Mouse (Mus musculus) lung, adult 18-20 months (tissue): ENCODE data around the gene Map3k14.

Source experiments
- DNase-seq, 2 experiments: peaks; one replicate each; pipeline ENCODE4 v3.0.0; 2022; ENCODE audit warnings: mixed read lengths in 2 of 2

Map3k14 gene

GRCm38 (mm10) chr11:103174411-103174832, 92.8 kb downstream of the Map3k14 start:
- no peak for DNase-seq

- no peak for DNase-seq
Observed at GRCm38 (mm10) chr11:103173771-103174344, 93.4 kb downstream of the Map3k14 start.

GRCm38 (mm10) chr11:103173041-103173770, 94.1 kb downstream of the Map3k14 start:
- no peak for DNase-seq

DNA sequence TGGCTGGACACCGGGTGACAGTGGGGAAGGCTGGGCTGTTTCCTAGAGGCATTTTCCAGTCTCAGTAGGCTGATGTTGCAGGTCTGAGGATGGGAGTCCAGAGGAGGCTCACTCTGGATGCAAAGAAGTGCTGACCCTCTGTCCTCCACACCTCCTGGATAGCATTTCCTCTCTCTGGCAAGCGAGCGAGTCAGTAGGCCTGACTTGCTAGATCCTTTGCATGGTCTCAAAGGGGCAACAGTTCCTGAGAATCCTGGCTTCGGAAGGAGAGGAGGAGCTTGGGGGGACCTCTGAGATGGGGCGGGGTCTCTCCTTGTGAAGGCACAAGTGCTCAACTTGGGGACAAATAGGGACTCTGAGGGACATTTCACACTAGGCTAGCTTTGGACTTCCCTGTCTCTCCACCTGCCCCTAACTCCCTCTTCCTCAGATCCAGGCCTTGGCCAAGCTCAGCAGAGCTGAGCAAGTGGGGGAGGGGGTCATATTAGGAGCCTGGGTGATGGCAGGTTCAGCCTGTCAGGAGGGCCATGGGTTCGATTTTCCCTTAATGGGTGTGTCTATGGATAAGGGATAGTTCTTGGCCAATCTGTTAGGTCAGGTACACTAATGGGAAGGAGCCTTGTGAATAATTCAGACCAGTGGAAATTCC, 94.8 kb downstream of the Map3k14 start:
- no peak for DNase-seq

GRCm38 (mm10) chr11:103171703-103172391, 95.4 kb downstream of the Map3k14 start:
- no peak for DNase-seq

DNA sequence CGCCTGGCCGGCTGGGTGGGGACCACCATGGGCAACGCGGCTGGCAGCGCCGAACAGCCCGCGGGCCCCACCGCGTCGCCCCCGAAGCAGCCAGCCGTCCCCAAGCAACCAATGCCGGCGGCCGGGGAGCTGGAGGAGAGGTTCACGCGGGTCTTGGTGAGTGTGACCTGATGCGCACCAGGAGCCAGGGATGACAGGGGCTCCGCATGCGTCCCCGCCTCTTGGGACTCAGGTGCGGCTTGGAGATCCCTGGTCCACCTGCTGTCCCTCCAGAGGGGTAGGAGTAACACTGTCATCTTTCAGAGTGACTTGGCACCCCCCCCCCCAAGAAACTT, 96.0 kb downstream of the Map3k14 start:
- no peak for DNase-seq

- peak; percentile 38 to 58 for DNase-seq
Observed at GRCm38 (mm10) chr11:103170494-103171285, 96.6 kb downstream of the Map3k14 start, which contains the start of gene Fmnl1. Gene Fmnl1, plus strand, starts transcription at chr11:103171107.

GRCm38 (mm10) chr11:103170111-103170493, 97.2 kb downstream of the Map3k14 start:
- no peak for DNase-seq
